In the genomic region with DNA sequence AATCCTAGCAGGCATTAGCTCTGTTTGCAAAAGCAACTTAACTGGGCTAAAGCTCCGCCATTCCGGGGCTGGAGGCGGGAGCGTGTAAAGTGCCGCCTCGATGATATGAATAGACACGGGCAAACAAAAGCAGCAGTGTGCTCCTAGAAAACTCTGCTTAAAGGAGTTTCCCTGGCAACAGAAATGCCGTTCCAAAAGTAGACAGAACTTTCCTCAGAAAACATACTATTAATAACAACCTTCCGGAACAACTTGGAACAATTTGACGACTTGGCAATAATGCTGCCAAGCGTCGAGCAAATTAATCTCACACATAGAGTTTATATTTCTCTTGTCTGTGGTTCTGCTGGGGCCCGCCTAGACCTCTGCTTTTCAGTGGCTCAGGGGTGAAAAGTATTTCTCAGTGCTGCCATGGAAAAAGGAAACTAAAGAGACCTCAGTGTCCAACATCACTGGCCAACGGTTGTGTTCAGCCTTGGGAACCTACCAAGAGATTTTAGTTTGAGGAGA, we compare ENCODE assay signal across 8 mouse cellular contexts.
DNase-seq lines count a peak whose midpoint lies in the region; ATAC-seq and TF ChIP-seq lines count a peak whose summit lies in the region.

No protein-coding gene starts in this region.

- H3K4me1 ChIP-seq in hindbrain, postnatal 0 days (ENCODE audit: insufficient read depth, low read length): peaks cover 19% of the 10 kb centered on the region; the same call in 1 of the 2 replicates
- peaks cover 17% of the 10 kb centered on the region for H3K4me1 ChIP-seq in midbrain, embryonic 14.5 days (ENCODE audit: control insufficient read depth, insufficient read depth, low read length)

- TF ChIP-seq CTCF in hindbrain, postnatal 0 days (IDR thresholded peaks at IDR 0.05; ENCODE audit: low read depth): no peak

- no peak overlapping the region for H3K4me3 ChIP-seq in hindbrain, postnatal 0 days (ENCODE audit: low read length)
- no peak overlapping the region for H3K4me3 ChIP-seq in midbrain, embryonic 14.5 days (replicated peaks; ENCODE audit: low read depth, low read length)

- DNase-seq in adrenal gland, adult 2 months: peak; percentile 46
- DNase-seq in embryo, embryonic 10.5 days (ENCODE audit: low spot score): peak; percentile 81
- DNase-seq in gastrocnemius, postnatal 10 days: peak; percentile 12
- peak; percentile 79 for DNase-seq in hindbrain, postnatal 0 days (ENCODE audit: low spot score)
- peak; percentile 72 for DNase-seq in layer of hippocampus, postnatal 36 days
- peak; percentile 80 for DNase-seq in midbrain, embryonic 14.5 days
- DNase-seq in testis, postnatal 10 days (ENCODE audit: low spot score): peak; percentile 57
- no peak for DNase-seq in thymus, postnatal 25 days

- 6% methylated on average over 14 of the region's 14 CpGs for WGBS in hindbrain, postnatal 0 days
- WGBS in midbrain, embryonic 14.5 days: 2% methylated on average over 14 of the region's 14 CpGs

- H3K27ac ChIP-seq in hindbrain, postnatal 0 days: peak overlapping the region; percentile 83
- peak overlapping the region; percentile 78 for H3K27ac ChIP-seq in midbrain, embryonic 14.5 days (replicated peaks; ENCODE audit: low read depth, low read length)

- H3K4me2 ChIP-seq in hindbrain, postnatal 0 days (ENCODE audit: low read depth, low read length): peak overlapping the region; percentile 46
- peak overlapping the region; percentile 34 for H3K4me2 ChIP-seq in midbrain, embryonic 14.5 days (ENCODE audit: low read length)

- no peaks in the 10 kb centered on the region for H3K9me3 ChIP-seq in hindbrain, postnatal 0 days (ENCODE audit: low read length)
- H3K9me3 ChIP-seq in midbrain, embryonic 14.5 days (ENCODE audit: control insufficient read depth, low read length): no peaks in the 10 kb centered on the region

- peak; percentile 89 for ATAC-seq in hindbrain, postnatal 0 days
- ATAC-seq in midbrain, embryonic 14.5 days (ENCODE audit: low FRiP score, low TSS enrichment): peak; percentile 58; the same call in 1 of the 2 replicates

- no peaks in the 10 kb centered on the region for H3K27me3 ChIP-seq in hindbrain, postnatal 0 days (ENCODE audit: insufficient read depth, low read length)
- no peaks in the 10 kb centered on the region for H3K27me3 ChIP-seq in midbrain, embryonic 14.5 days (ENCODE audit: control insufficient read depth, insufficient read depth, low read length)

- H3K36me3 ChIP-seq in hindbrain, postnatal 0 days (ENCODE audit: insufficient read depth, low read length): no peaks in the 10 kb centered on the region
- no peaks in the 10 kb centered on the region for H3K36me3 ChIP-seq in midbrain, embryonic 14.5 days (ENCODE audit: control insufficient read depth, insufficient read depth, low read length)

- H3K9ac ChIP-seq in hindbrain, postnatal 0 days (replicated peaks; ENCODE audit: low read length): 0 out of 2 replicates have a peak overlapping the region, but pooled peaks have one; percentile 9
- H3K9ac ChIP-seq in midbrain, embryonic 14.5 days (replicated peaks; ENCODE audit: low read length): no peak overlapping the region
